ENCODE assay signal across 9 mouse cellular contexts in genomic region chr6:116010541-116010940, GRCm38 (mm10). TPM values are rescaled to one million over a fixed set of nuclear protein-coding genes. Genes with fewer than 3 reads are reported as not detected.
DNase-seq lines count a peak whose midpoint lies in the region; ATAC-seq lines count a peak whose summit lies in the region.
"Had no signal": no experiment of that assay in that cellular context is flagged by ENCODE, and none has a peak within 500 bp of the region (broad histone marks: within the 10 kb centered on the region; RNA-seq: fewer than 3 reads in every experiment).

No protein-coding gene starts in this region.

- no peaks in the 10 kb centered on the region for H3K9me3 ChIP-seq in heart, embryonic 10.5 days
- no peaks in the 10 kb centered on the region for H3K9me3 ChIP-seq in forebrain, embryonic 15.5 days
- no peaks in the 10 kb centered on the region for H3K9me3 ChIP-seq in hindbrain, embryonic 16.5 days (ENCODE audit: control insufficient read depth, low read length)
- no peaks in the 10 kb centered on the region for H3K9me3 ChIP-seq in midbrain, embryonic 10.5 days (replicated peaks)

- DNase-seq in heart, adult 18-20 months, result peak; percentile 79 to 97
- no peak for DNase-seq in heart, embryonic 10.5 days (ENCODE audit: low spot score)
- peak; percentile 83 for DNase-seq in cerebellum, adult 11 months
- peak; percentile 77 for DNase-seq in left cerebral cortex, postnatal 10 days (ENCODE audit: extremely low spot score in 1 of 2, low spot score in 2 of 2)
- peak; percentile 79 for DNase-seq in midbrain, embryonic 10.5 days (ENCODE audit: low spot score)
- DNase-seq in right cerebral cortex, postnatal 36 days (ENCODE audit: low spot score in 2 of 2), result peak; percentile 75

- H3K9ac ChIP-seq in forebrain, embryonic 15.5 days (replicated peaks), result no peak overlapping the region
- no peak overlapping the region for H3K9ac ChIP-seq in hindbrain, embryonic 16.5 days (ENCODE audit: low read depth, low read length)

- 5% methylated on average over 6 of the region's 6 CpGs for WGBS in heart, embryonic 10.5 days
- 2% methylated on average over 6 of the region's 6 CpGs for whole genome bisulfite sequencing in forebrain, embryonic 15.5 days
- WGBS in hindbrain, embryonic 16.5 days, result 4% methylated on average over 6 of the region's 6 CpGs
- 6% methylated on average over 6 of the region's 6 CpGs for WGBS in midbrain, embryonic 10.5 days

- peaks cover 29% of the 10 kb centered on the region for H3K4me1 ChIP-seq in heart, embryonic 10.5 days
- no peaks in the 10 kb centered on the region for H3K4me1 ChIP-seq in forebrain, embryonic 15.5 days
- H3K4me1 ChIP-seq in hindbrain, embryonic 16.5 days (ENCODE audit: control insufficient read depth, insufficient read depth, low read depth, low read length), result no peaks in the 10 kb centered on the region
- peaks cover 29% of the 10 kb centered on the region for H3K4me1 ChIP-seq in midbrain, embryonic 10.5 days

- intact Hi-C loops in left cerebral cortex, postnatal 10 days (cut with DNase I), result loop anchor here (5.0 kb wide), 3 partner anchors 117 to 202 kb away; partner anchors contain the start of gene Tmcc1

- ATAC-seq in forebrain, embryonic 15.5 days (replicated peaks), result peak; percentile 66
- ATAC-seq in hindbrain, embryonic 16.5 days, result peak; percentile 62
- ATAC-seq: Patski had no signal

- no peak overlapping the region for H3K27ac ChIP-seq in heart, embryonic 10.5 days
- H3K27ac ChIP-seq in forebrain, embryonic 15.5 days (replicated peaks), result no peak overlapping the region
- no peak overlapping the region for H3K27ac ChIP-seq in hindbrain, embryonic 16.5 days (ENCODE audit: low read depth, low read length)
- no peak overlapping the region for H3K27ac ChIP-seq in midbrain, embryonic 10.5 days (replicated peaks)

- H3K36me3 ChIP-seq in heart, embryonic 10.5 days, result no peaks in the 10 kb centered on the region
- no peaks in the 10 kb centered on the region for H3K36me3 ChIP-seq in forebrain, embryonic 15.5 days
- H3K36me3 ChIP-seq in hindbrain, embryonic 16.5 days (ENCODE audit: control insufficient read depth, insufficient read depth, low read length), result no peaks in the 10 kb centered on the region
- no peaks in the 10 kb centered on the region for H3K36me3 ChIP-seq in midbrain, embryonic 10.5 days

- H3K4me2 ChIP-seq in forebrain, embryonic 15.5 days (replicated peaks), result no peak overlapping the region
- H3K4me2 ChIP-seq in hindbrain, embryonic 16.5 days (ENCODE audit: low read length), result no peak overlapping the region

- H3K4me3 ChIP-seq in heart, embryonic 10.5 days, result no peak overlapping the region
- no peak overlapping the region for H3K4me3 ChIP-seq in forebrain, embryonic 15.5 days
- H3K4me3 ChIP-seq in hindbrain, embryonic 16.5 days (ENCODE audit: low read length), result no peak overlapping the region
- no peak overlapping the region for H3K4me3 ChIP-seq in midbrain, embryonic 10.5 days

- H3K27me3 ChIP-seq in heart, embryonic 10.5 days (ENCODE audit: insufficient read depth, poor library complexity, severe bottlenecking), result no peaks in the 10 kb centered on the region
- H3K27me3 ChIP-seq in forebrain, embryonic 15.5 days, result no peaks in the 10 kb centered on the region
- H3K27me3 ChIP-seq in hindbrain, embryonic 16.5 days (replicated peaks; ENCODE audit: control insufficient read depth, insufficient read depth, low read length), result no peaks in the 10 kb centered on the region
- H3K27me3 ChIP-seq in midbrain, embryonic 10.5 days (ENCODE audit: low read depth, poor library complexity, severe bottlenecking), result peaks cover 14% of the 10 kb centered on the region; the same call in 1 of the 2 replicates
- H3K27me3 ChIP-seq: Patski had no signal

RNA-seq across cellular contexts. Expression of gene Plxnd1, which starts 15.7 kb away (rescaled TPM):
- 10 to 100 TPM; 54.6 to 68.7 TPM for total RNA-seq in heart, adult 18-20 months (2021)
- polyA plus RNA-seq in heart, embryonic 10.5 days (2016; fragmentation: Nextera tagmentation; extraction: Ambion mirVana), result 42.9 and 61.7 TPM in 2 replicates
- polyA plus RNA-seq in forebrain, embryonic 15.5 days (2015; fragmentation: Nextera tagmentation; extraction: Ambion mirVana), result 13.5 and 21.4 TPM in 2 replicates
- 8.5 and 10.5 TPM in 2 replicates for polyA plus RNA-seq in hindbrain, embryonic 16.5 days (2015; fragmentation: Nextera tagmentation; extraction: Ambion mirVana)
- 100 to 1,000 TPM; 183 to 194 TPM for total RNA-seq in left cerebral cortex, postnatal 10 days (2021)
- polyA plus RNA-seq in midbrain, embryonic 10.5 days (2016; fragmentation: Nextera tagmentation; extraction: Ambion mirVana), result 18.1 and 18.9 TPM in 2 replicates
